Mouse (Mus musculus): ENCODE data around the gene Arhgap21. TPM values are rescaled to one million over a fixed set of nuclear protein-coding genes. Genes with fewer than 3 reads are reported as not detected.

The Arhgap21 gene
- polyA plus RNA-seq, 1 experiment from 2014 or later, result 19.2 TPM

DNA sequence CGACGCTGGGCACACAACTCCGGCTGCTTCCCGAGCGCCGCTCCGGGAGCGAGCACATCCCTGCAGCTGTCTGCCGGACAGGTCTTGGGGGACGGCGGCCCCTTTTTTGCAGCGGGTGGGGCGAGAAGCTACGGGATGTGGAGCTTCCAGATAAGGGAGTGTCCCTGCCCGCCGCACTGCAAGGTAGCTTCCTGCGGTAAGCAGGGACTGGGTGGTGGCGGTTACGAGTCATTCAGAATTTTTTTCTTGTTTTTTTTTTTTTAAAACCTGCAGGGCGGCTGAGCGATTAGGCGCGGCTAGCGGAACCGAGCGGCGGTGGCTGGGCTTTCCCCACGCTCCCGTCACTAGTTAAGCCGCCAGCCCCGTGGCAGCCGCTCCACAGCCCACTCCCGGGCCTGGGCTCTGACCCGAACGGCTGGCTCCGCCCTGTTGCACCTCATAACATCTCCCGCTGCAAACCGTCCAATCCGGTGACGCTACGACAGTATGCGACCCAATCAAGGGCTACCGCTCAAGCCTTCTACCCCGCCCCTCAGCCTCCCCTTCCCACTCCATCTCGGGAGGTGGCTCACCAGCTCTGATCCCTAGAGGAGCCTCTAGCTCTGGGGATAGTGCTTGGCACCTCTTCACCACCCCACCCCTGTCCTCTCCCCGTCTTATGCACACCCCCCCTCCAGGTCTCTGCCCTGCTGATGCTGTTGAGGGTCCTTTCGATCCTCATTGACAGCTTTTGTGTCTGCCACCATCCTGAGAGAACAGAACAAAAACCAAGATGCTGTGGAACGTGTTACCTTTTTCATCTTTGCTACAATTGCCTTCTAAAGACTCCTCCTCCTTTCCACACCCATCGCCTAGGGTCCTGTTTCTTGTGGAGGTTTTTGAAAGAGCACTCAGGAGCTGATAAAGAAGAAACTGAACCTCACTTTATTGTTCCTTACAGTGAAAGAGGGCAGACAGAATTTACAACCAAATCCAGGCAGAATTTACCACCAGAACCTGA lies 820 bp upstream of the Arhgap21 start:
- Histone ChIP-seq H3K4me1 (ENCODE audit: control insufficient read depth, insufficient read depth, low read length) (peaks cover 17% of the 10 kb centered on the region), H3K27me3 (ENCODE audit: control insufficient read depth, insufficient read depth, low read length) (no peaks in the 10 kb centered on the region), H3K36me3 (ENCODE audit: control insufficient read depth, insufficient read depth, low read length) (no peaks in the 10 kb centered on the region), H3K4me3 (ENCODE audit: low read depth, low read length) (peak overlapping the region; percentile 87), H3K9ac (replicated peaks; ENCODE audit: low read depth, low read length) (peak overlapping the region; percentile 89), H3K9me3 (ENCODE audit: control insufficient read depth, low read depth, low read length) (no peaks in the 10 kb centered on the region), H3K27ac (ENCODE audit: low read length) (peak overlapping the region; percentile 99), H3K4me2 (replicated peaks; ENCODE audit: low read depth, low read length) (peak overlapping the region; percentile 86)
- WGBS, result 1% methylated on average over 49 of the region's 49 CpGs
- ATAC-seq (ENCODE audit: insufficient number of reproducible peaks, insufficient read depth, low FRiP score, low read depth), result peak; percentile 95

- H3K27me3 ChIP-seq (ENCODE audit: control insufficient read depth, insufficient read depth, low read length), result no peaks in the 10 kb centered on the region
- H3K9me3 ChIP-seq (ENCODE audit: control insufficient read depth, low read depth, low read length), result no peaks in the 10 kb centered on the region
- no peaks in the 10 kb centered on the region for H3K36me3 ChIP-seq (ENCODE audit: control insufficient read depth, insufficient read depth, low read length)
- peak overlapping the region; percentile 99 for H3K27ac ChIP-seq (ENCODE audit: low read length)
- under 1% methylated on average over 50 of the region's 57 CpGs for WGBS
- H3K9ac ChIP-seq (replicated peaks; ENCODE audit: low read depth, low read length), result peak overlapping the region; percentile 89
- ATAC-seq (ENCODE audit: insufficient number of reproducible peaks, insufficient read depth, low FRiP score, low read depth), result peak; percentile 4; the same call in 1 of the 2 replicates
- peak overlapping the region; percentile 87 for H3K4me3 ChIP-seq (ENCODE audit: low read depth, low read length)
- peaks cover 24% of the 10 kb centered on the region for H3K4me1 ChIP-seq (ENCODE audit: control insufficient read depth, insufficient read depth, low read length)
- peak overlapping the region; percentile 86 for H3K4me2 ChIP-seq (replicated peaks; ENCODE audit: low read depth, low read length)
These were observed 882 bp downstream of the Arhgap21 start for GRCm38 (mm10) chr2:20967646-20968351.

DNA sequence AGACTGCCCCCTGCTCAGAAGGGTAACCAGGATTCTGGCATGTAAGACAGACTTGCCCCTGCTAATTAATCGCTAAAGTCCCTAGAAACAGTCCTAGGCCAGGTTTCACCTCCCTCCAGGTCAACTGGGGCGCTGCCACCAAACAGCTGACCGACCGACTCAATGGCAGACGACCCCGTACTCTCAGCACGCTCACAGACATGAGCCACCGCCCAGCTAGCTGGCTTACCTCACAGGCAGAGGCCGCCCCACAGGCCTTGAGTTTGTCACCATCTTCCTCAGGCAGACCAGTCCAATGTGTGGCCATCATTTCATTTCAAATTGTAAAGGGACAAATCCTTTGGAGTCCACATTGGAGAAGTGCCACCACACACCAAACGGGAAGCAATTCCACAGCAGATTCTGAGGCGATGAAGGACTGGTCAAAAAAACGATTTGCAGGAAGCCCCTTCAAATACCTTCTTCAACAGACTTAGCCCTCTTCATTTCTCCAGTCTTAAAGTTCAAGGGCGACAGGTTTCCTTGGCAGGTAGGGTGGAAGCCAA lies 1.5 kb downstream of the Arhgap21 start:
- H3K27me3 ChIP-seq (ENCODE audit: control insufficient read depth, insufficient read depth, low read length), result no peaks in the 10 kb centered on the region
- H3K9ac ChIP-seq (replicated peaks; ENCODE audit: low read depth, low read length), result peak overlapping the region; percentile 89
- peak overlapping the region; percentile 86 for H3K4me2 ChIP-seq (replicated peaks; ENCODE audit: low read depth, low read length)
- no peaks in the 10 kb centered on the region for H3K9me3 ChIP-seq (ENCODE audit: control insufficient read depth, low read depth, low read length)
- no peaks in the 10 kb centered on the region for H3K36me3 ChIP-seq (ENCODE audit: control insufficient read depth, insufficient read depth, low read length)
- no peak for ATAC-seq (ENCODE audit: insufficient number of reproducible peaks, insufficient read depth, low FRiP score, low read depth)
- WGBS, result 4% methylated on average over 13 of the region's 13 CpGs
- H3K4me1 ChIP-seq (ENCODE audit: control insufficient read depth, insufficient read depth, low read length), result peaks cover 28% of the 10 kb centered on the region
- H3K27ac ChIP-seq (ENCODE audit: low read length), result peak overlapping the region; percentile 99
- peak overlapping the region; percentile 87 for H3K4me3 ChIP-seq (ENCODE audit: low read depth, low read length)

- Histone ChIP-seq H3K27ac (ENCODE audit: low read length) (no peak overlapping the region; the same call in 1 of the 2 replicates), H3K4me3 (ENCODE audit: low read depth, low read length) (peak overlapping the region; percentile 87), H3K4me1 (ENCODE audit: control insufficient read depth, insufficient read depth, low read length) (peaks cover 29% of the 10 kb centered on the region), H3K27me3 (ENCODE audit: control insufficient read depth, insufficient read depth, low read length) (no peaks in the 10 kb centered on the region), H3K4me2 (replicated peaks; ENCODE audit: low read depth, low read length) (peak overlapping the region; percentile 86), H3K9ac (replicated peaks; ENCODE audit: low read depth, low read length) (peak overlapping the region; percentile 89), H3K9me3 (ENCODE audit: control insufficient read depth, low read depth, low read length) (no peaks in the 10 kb centered on the region), H3K36me3 (ENCODE audit: control insufficient read depth, insufficient read depth, low read length) (no peaks in the 10 kb centered on the region)
- ATAC-seq (ENCODE audit: insufficient number of reproducible peaks, insufficient read depth, low FRiP score, low read depth), result no peak
- 33% methylated on average over 18 of the region's 18 CpGs for WGBS
These were observed 2.2 kb downstream of the Arhgap21 start for GRCm38 (mm10) chr2:20966176-20967100.

DNA sequence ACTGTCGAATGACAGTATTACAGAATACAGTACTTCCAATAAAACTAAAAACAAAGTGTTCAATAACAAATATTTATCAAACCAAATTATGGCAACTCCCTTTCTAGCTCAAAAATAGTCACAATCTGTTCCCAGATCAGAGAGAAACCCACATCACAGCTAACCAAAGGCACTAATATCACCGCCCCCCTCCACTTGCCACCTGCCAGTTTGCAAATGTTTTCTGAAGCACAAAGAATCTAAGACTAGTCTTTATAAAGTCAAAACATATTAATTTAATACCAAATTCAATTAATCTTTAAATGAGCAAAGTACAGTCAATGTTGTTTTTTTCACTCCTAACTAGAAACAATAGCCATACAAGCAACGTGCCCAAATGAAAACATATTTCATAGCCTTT lies 3.3 kb downstream of the Arhgap21 start:
- H3K27ac ChIP-seq (ENCODE audit: low read length), result no peak overlapping the region
- no peaks in the 10 kb centered on the region for H3K36me3 ChIP-seq (ENCODE audit: control insufficient read depth, insufficient read depth, low read length)
- H3K9me3 ChIP-seq (ENCODE audit: control insufficient read depth, low read depth, low read length), result no peaks in the 10 kb centered on the region
- peak overlapping the region; percentile 86; the same call in 1 of the 2 replicates for H3K4me2 ChIP-seq (replicated peaks; ENCODE audit: low read depth, low read length)
- peaks cover 32% of the 10 kb centered on the region for H3K4me1 ChIP-seq (ENCODE audit: control insufficient read depth, insufficient read depth, low read length)
- H3K9ac ChIP-seq (replicated peaks; ENCODE audit: low read depth, low read length), result no peak overlapping the region
- no peak for ATAC-seq (ENCODE audit: insufficient number of reproducible peaks, insufficient read depth, low FRiP score, low read depth)
- 0 out of 2 replicates have a peak overlapping the region, but pooled peaks have one; percentile 87 for H3K4me3 ChIP-seq (ENCODE audit: low read depth, low read length)
- WGBS, result 75% methylated on average over 3 of the region's 3 CpGs
- no peaks in the 10 kb centered on the region for H3K27me3 ChIP-seq (ENCODE audit: control insufficient read depth, insufficient read depth, low read length)

GRCm38 (mm10) chr2:20964461-20964860 lies 4.2 kb downstream of the Arhgap21 start:
- peaks cover 32% of the 10 kb centered on the region for H3K4me1 ChIP-seq (ENCODE audit: control insufficient read depth, insufficient read depth, low read length)
- no peak overlapping the region for H3K4me3 ChIP-seq (ENCODE audit: low read depth, low read length)
- no peaks in the 10 kb centered on the region for H3K27me3 ChIP-seq (ENCODE audit: control insufficient read depth, insufficient read depth, low read length)
- no peak overlapping the region for H3K4me2 ChIP-seq (replicated peaks; ENCODE audit: low read depth, low read length)
- no peaks in the 10 kb centered on the region for H3K36me3 ChIP-seq (ENCODE audit: control insufficient read depth, insufficient read depth, low read length)
- no peaks in the 10 kb centered on the region for H3K9me3 ChIP-seq (ENCODE audit: control insufficient read depth, low read depth, low read length)
- H3K27ac ChIP-seq (ENCODE audit: low read length), result no peak overlapping the region
- H3K9ac ChIP-seq (replicated peaks; ENCODE audit: low read depth, low read length), result no peak overlapping the region
- ATAC-seq (ENCODE audit: insufficient number of reproducible peaks, insufficient read depth, low FRiP score, low read depth), result no peak

- Histone ChIP-seq H3K4me3 (ENCODE audit: low read depth, low read length) (no peak overlapping the region), H3K4me2 (replicated peaks; ENCODE audit: low read depth, low read length) (no peak overlapping the region), H3K4me1 (ENCODE audit: control insufficient read depth, insufficient read depth, low read length) (peaks cover 32% of the 10 kb centered on the region), H3K9ac (replicated peaks; ENCODE audit: low read depth, low read length) (no peak overlapping the region), H3K27me3 (ENCODE audit: control insufficient read depth, insufficient read depth, low read length) (no peaks in the 10 kb centered on the region), H3K9me3 (ENCODE audit: control insufficient read depth, low read depth, low read length) (no peaks in the 10 kb centered on the region), H3K27ac (ENCODE audit: low read length) (no peak overlapping the region), H3K36me3 (ENCODE audit: control insufficient read depth, insufficient read depth, low read length) (no peaks in the 10 kb centered on the region)
- no peak for ATAC-seq (ENCODE audit: insufficient number of reproducible peaks, insufficient read depth, low FRiP score, low read depth)
- 69% methylated on average over 5 of the region's 5 CpGs for WGBS
These were observed 5.4 kb downstream of the Arhgap21 start for GRCm38 (mm10) chr2:20963226-20963805.

Data from stomach, embryonic 14.5 days (tissue).